In genomic region chr1:57890259-57890902, GRCm38 (mm10) we compare ENCODE assay signal across 8 mouse cellular contexts.
DNase-seq lines count a peak whose midpoint lies in the region; ATAC-seq lines count a peak whose summit lies in the region.

No protein-coding gene starts in this region.

- no peak overlapping the region for H3K4me3 ChIP-seq in heart, embryonic 16.5 days (ENCODE audit: low read length)

- H3K36me3 ChIP-seq in heart, embryonic 16.5 days (ENCODE audit: control insufficient read depth, insufficient read depth) = peaks cover 5% of the 10 kb centered on the region

- peak; percentile 13 for DNase-seq in urinary bladder, postnatal 25 days (ENCODE audit: low spot score)
- no peak for DNase-seq in urinary bladder, postnatal 10 days (ENCODE audit: low spot score)
- peak; percentile 61 for DNase-seq in kidney, postnatal 14 days
- peak; percentile 50 for DNase-seq in retina, embryonic 14.5 days (ENCODE audit: low spot score)
- no peak for DNase-seq in right cerebral cortex, adult 2 months (ENCODE audit: low spot score in 2 of 2)
- no peak for DNase-seq in cerebellum, postnatal 36 days
- DNase-seq in frontal cortex, postnatal 14 days (ENCODE audit: low spot score in 2 of 2) = no peak

- H3K27ac ChIP-seq in heart, embryonic 16.5 days (ENCODE audit: low read length) = peak overlapping the region; percentile 74

- peak; percentile 87 for ATAC-seq in heart, embryonic 16.5 days (replicated peaks; ENCODE audit: extremely low read depth, insufficient read depth, low FRiP score)

- peak overlapping the region; percentile 38 for H3K4me2 ChIP-seq in heart, embryonic 16.5 days (ENCODE audit: low read depth, low read length)

- WGBS in heart, embryonic 16.5 days = 26% methylated on average over 5 of the region's 5 CpGs

- H3K9ac ChIP-seq in heart, embryonic 16.5 days (ENCODE audit: low read length) = no peak overlapping the region

- peaks cover 21% of the 10 kb centered on the region for H3K4me1 ChIP-seq in heart, embryonic 16.5 days (ENCODE audit: control insufficient read depth, insufficient read depth, low read length)

- no peaks in the 10 kb centered on the region for H3K9me3 ChIP-seq in heart, embryonic 16.5 days (replicated peaks; ENCODE audit: control insufficient read depth, low read length)

- no peaks in the 10 kb centered on the region for H3K27me3 ChIP-seq in heart, embryonic 16.5 days (ENCODE audit: control insufficient read depth, insufficient read depth, low read length)

Comparison
In these comparisons a context has a peak if more than half of its experiments do, and no peak if none do; other contexts are left out.
1. DNase-seq: peak in urinary bladder, postnatal 25 days (single experiment), kidney, postnatal 14 days (single experiment) and retina, embryonic 14.5 days (single experiment); none in urinary bladder, postnatal 10 days (single experiment), right cerebral cortex, adult 2 months (0 of 2), cerebellum, postnatal 36 days (0 of 2) and frontal cortex, postnatal 14 days (0 of 2).